Mouse (Mus musculus): Measurements from ENCODE around the gene Krtap4-16.
"Not testable (repeated sequence)": the region's sequence is repeated elsewhere in the genome, so short reads cannot be mapped to it uniquely, and the experiment has no call there.

Gene Krtap4-16

DNA sequence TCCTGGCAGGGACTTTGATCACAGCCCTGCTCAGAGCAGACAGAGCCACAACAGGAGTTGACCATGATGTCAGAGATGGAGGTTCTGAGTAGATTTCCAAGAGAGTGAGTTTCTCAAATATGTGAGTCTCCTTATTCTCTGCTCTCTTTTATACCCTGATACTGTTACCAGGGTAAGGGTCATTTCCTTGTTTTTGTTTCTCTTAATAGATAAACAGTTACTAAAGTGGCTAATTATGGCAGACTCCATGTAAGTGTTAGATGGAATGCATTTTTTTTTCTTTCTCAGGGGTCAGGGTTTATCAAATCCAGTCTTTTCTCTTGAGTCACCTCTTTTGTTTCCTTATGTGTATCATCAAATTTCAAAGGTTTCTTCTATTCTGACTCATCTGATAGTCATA, at the start of gene Krtap4-16:
Krtap4-16 (minus strand) TSS at position 101 of the 400 bp plus-strand sequence.
- no peak for DNase-seq (ENCODE audit: inconsistent ontology term)

- not testable (repeated sequence) for DNase-seq (ENCODE audit: inconsistent ontology term)
Measured at GRCm38 (mm10) chr11:99878887-99879286, 27.5 kb upstream of the Krtap4-16 start, which contains the start of gene Gm11567. Gene Gm11567, plus strand, starts transcription at chr11:99879187.

GRCm38 (mm10) chr11:99873089-99873488, 21.7 kb upstream of the Krtap4-16 start, which contains the start of gene Krtap9-1:
Gene Krtap9-1, plus strand, starts transcription at chr11:99873389.
- not testable (repeated sequence) for DNase-seq (ENCODE audit: inconsistent ontology term)

DNA sequence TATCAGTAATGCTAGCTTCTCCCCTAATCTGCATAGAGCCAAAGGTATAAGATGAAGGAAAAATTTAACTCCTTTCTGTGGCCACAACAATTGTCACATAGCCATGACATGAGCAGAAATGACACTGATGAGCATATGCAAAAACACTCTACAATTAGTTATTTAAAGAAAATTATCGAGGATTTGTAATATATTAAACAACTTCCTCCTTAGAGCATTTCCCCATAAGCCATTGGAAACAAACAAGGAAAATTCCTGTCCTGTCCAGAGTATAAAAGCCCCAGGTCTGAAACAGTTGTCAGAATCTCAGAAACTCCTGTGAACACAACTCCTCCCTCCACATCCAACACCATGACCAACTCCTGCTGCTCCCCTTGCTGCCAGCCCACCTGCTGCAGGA, 12.8 kb upstream of the Krtap4-16 start, which contains the start of gene Gm11559:
Gm11559 (plus strand) TSS at position 301 of the 400 bp plus-strand sequence.
- not testable (repeated sequence) for DNase-seq (ENCODE audit: inconsistent ontology term)

DNA sequence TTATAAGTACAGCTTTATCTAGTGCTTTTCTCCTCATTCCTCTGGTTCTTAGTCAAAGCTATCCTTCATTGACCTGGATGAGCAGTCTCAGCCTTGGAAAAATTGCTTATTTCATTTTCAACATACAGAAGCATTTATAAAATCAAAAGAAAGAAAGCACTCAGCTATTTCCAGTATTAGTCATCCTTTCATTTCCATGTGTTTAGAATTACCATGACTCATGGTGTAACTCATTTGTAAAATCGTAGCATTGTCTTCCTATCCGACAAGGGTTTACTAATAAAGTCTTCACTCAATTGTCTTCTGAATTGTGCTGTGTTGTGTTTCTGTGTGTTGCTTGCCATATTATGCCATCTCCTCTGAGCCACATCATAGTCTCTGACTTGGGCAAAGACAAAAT, 7.4 kb upstream of the Krtap4-16 start:
- DNase-seq (ENCODE audit: inconsistent ontology term) = peak; percentile 87

- DNase-seq (ENCODE audit: inconsistent ontology term) = no peak
Measured at GRCm38 (mm10) chr11:99857617-99858016, 6.2 kb upstream of the Krtap4-16 start, which contains the start of gene Gm11568. Gene Gm11568, plus strand, starts transcription at chr11:99857917.

- DNase-seq (ENCODE audit: inconsistent ontology term) = no peak
Measured at GRCm38 (mm10) chr11:99854121-99854520, 2.7 kb upstream of the Krtap4-16 start.

DNA sequence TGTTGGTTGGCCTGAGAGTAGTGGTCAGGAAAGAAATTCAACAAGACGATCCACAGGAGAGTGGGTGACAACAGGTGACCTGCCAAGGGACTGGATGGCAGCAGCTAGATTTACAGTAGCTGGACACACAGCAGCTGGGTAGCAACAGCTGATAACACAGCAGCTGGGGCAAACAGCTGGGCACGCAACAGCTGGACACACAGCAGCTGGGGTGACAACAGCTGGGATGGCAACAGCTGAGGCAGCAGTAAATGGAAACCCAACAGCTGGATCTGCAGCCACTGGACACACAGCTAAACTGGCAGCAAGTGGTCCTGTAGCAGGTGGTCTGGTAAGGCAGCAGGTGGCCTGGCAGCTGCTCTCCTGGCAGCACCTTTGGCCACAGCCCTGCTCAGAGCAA, 4.7 kb downstream of the Krtap4-16 start:
- no peak for DNase-seq (ENCODE audit: inconsistent ontology term)

DNA sequence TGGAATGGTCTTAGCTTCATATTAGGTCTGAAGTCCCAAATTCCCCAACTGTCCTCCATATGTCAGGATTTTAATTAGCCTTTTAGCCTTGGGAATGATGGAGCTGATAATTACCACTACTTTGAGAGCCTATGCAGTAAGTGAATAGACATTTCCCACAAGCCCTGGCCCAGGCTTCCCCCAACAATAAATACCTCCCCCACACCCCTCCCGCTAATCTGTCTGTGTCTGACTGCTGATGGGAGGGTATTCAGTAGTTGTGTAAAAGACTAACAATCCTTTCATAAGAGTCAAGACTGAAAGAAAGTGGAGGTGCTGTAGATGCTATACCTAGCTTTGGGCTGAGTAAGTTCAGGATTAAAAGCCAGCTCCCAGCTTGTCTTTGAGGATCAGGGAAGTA, 9.2 kb downstream of the Krtap4-16 start:
- no peak for DNase-seq (ENCODE audit: inconsistent ontology term)

- DNase-seq (ENCODE audit: inconsistent ontology term) = no peak
Measured at GRCm38 (mm10) chr11:99837966-99838365, 13.4 kb downstream of the Krtap4-16 start, which contains the start of gene 2300003K06Rik. Gene 2300003K06Rik, minus strand, starts transcription at chr11:99838066.

DNA sequence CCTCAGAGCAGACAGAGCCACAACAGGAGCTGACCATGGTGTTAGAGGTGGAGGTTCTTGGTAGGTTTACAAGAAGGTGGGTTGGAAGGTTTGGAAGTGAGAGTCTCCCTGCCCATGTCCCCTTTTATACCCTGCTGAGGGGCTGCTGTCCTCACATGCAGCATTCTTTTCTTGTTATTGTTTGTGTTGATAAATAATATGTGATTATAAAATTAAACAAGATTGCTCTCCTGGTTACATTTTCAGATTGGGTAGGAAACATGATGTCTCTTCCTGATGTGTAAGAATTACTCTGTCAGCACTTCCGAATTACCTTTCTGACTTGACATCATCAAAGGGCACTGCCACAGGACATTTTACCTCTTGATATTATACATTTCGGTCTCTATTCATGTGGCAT, 35.8 kb downstream of the Krtap4-16 start, which contains the start of gene Gm11564:
Gm11564 (minus strand) TSS at position 101 of the 400 bp plus-strand sequence.
- DNase-seq (ENCODE audit: inconsistent ontology term) = not testable (repeated sequence)

DNA sequence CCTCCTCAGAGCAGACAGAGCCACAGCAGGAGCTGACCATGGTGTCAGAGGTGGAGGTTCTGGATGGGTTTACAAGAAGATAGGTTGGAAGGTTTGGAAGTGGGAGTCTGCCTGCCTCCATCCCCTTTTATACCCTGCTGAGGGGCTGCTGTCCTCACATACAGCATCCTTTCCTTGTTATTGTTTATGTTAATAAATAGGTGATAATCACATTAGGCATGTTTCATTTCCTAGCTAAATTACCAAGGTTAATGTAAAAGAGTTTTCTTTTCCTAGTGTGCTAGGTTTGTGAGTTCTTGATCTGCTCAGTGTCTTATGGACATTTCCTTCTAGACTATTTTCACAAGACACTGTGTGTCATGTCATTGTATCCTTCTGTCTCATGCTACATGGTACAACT, 41.6 kb downstream of the Krtap4-16 start, which contains the start of gene Krtap4-13:
Krtap4-13 (minus strand) TSS at position 101 of the 400 bp plus-strand sequence.
- not testable (repeated sequence) for DNase-seq (ENCODE audit: inconsistent ontology term)

DNA sequence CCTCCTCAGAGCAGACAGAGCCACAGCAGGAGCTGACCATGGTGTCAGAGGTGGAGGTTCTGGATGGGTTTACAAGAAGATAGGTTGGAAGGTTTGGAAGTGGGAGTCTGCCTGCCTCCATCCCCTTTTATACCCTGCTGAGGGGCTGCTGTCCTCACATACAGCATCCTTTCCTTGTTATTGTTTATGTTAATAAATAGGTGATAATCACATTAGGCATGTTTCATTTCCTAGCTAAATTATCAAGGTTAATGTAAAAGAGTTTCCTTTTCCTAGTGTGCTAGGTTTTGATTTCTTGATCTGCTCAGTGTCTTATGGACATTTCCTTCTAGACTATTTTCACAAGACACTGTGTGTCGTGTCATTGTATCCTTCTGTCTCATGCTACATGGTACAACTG, 47.1 kb downstream of the Krtap4-16 start, which contains the start of gene Gm11554:
Gm11554 (minus strand) TSS at position 101 of the 400 bp plus-strand sequence.
- DNase-seq (ENCODE audit: inconsistent ontology term) = not testable (repeated sequence)
